Mouse (Mus musculus): ENCODE data around the gene Terb1.

GRCm38 (mm10) chr8:104442299-104443124 lies 67.2 kb downstream of the Terb1 start, which contains the start of gene Dync1li2:
- no peak for TF ChIP-seq POLR2A (IDR thresholded peaks at IDR 0.05; ENCODE audit: low read depth, low read length)
- TF ChIP-seq CTCF (conservative IDR thresholded peaks at IDR 0.05; ENCODE audit: insufficient read depth, insufficient read length, low read depth, low read length): peak; percentile 86

Measured in kidney, adult 2 months (tissue).